Mouse (Mus musculus) E14TG2a.4 (cell line): ENCODE data around the gene Gm45062.

ENCODE experiments used
- H3K27me3 ChIP-seq: 2 replicates; pipeline ENCODE4 v1.6.1; 2014; ENCODE audit warnings: low read length, control low read depth; ENCODE audit not compliant: insufficient read depth
- H3K36me3 ChIP-seq: 2 replicates; pipeline ENCODE4 v1.6.1; 2014; ENCODE audit warnings: low read length, control low read depth; ENCODE audit not compliant: insufficient read depth
- H3K4me1 ChIP-seq: replicated peaks from 2 replicates; pipeline ENCODE4 v1.6.1; 2014; ENCODE audit warnings: low read depth, low read length, control low read depth
- H3K4me3 ChIP-seq: replicated peaks from 2 replicates; pipeline ENCODE4 v1.5.1; 2014; ENCODE audit warnings: mild to moderate bottlenecking, low read length
- H3K9me3 ChIP-seq: 2 replicates; pipeline ENCODE4 v1.6.1; 2014; ENCODE audit warnings: low read length, control low read depth
- CTCF ChIP-seq: conservative IDR thresholded peaks from 2 replicates; pipeline ENCODE4 v1.5.1; 2014; ENCODE audit warnings: low read length
- NANOG ChIP-seq: IDR thresholded peaks from 2 replicates; pipeline ENCODE4 v1.6.1; 2014; ENCODE audit warnings: borderline replicate concordance, low read length, mixed read lengths
- POU5F1 ChIP-seq: IDR thresholded peaks from 2 replicates; pipeline ENCODE4 v1.6.1; 2014; ENCODE audit warnings: low read length, borderline replicate concordance

Gm45062 gene

GRCm38 (mm10) chr6:8274387-8275054 is 15.3 kb downstream of the Gm45062 start:
- H3K27me3 ChIP-seq, result no peaks in the 10 kb centered on the region
- no peaks in the 10 kb centered on the region for H3K4me1 ChIP-seq
- H3K36me3 ChIP-seq, result no peaks in the 10 kb centered on the region
- no peak for TF ChIP-seq NANOG
- peak; percentile 49 for TF ChIP-seq CTCF
- no peak for TF ChIP-seq POU5F1
- no peak overlapping the region for H3K4me3 ChIP-seq
- H3K9me3 ChIP-seq, result no peaks in the 10 kb centered on the region

- no peak for TF ChIP-seq NANOG
- no peak for TF ChIP-seq POU5F1
- TF ChIP-seq CTCF, result peak; percentile 37
- H3K9me3 ChIP-seq, result no peaks in the 10 kb centered on the region
- H3K4me1 ChIP-seq, result no peaks in the 10 kb centered on the region
- H3K36me3 ChIP-seq, result no peaks in the 10 kb centered on the region
- no peaks in the 10 kb centered on the region for H3K27me3 ChIP-seq
- H3K4me3 ChIP-seq, result no peak overlapping the region
Measured at GRCm38 (mm10) chr6:8275098-8275497, 15.8 kb downstream of the Gm45062 start.

DNA sequence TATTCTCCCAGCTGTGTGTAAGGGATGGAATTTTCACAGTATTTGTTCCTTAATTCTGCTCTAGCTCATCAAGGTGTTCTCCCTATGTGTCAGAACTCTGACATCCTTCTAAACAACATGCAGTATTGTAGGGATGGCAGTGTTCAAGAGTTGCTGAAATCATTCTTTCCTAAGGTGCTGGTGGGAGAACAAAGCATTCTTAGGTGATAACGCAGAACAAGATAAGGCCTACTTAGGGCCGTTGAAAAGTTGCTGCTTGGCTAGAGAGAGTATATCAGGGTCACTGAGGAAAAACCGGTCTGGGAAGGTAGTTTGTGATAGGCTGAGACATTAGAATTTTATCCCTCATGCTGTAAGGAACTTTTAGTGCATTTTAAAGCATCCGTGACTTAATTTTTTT is 17.2 kb downstream of the Gm45062 start:
- TF ChIP-seq POU5F1 (no peak), NANOG (no peak), CTCF (no peak)
- Histone ChIP-seq H3K27me3 (no peaks in the 10 kb centered on the region), H3K4me3 (no peak overlapping the region), H3K36me3 (no peaks in the 10 kb centered on the region), H3K9me3 (no peaks in the 10 kb centered on the region), H3K4me1 (no peaks in the 10 kb centered on the region)

DNA sequence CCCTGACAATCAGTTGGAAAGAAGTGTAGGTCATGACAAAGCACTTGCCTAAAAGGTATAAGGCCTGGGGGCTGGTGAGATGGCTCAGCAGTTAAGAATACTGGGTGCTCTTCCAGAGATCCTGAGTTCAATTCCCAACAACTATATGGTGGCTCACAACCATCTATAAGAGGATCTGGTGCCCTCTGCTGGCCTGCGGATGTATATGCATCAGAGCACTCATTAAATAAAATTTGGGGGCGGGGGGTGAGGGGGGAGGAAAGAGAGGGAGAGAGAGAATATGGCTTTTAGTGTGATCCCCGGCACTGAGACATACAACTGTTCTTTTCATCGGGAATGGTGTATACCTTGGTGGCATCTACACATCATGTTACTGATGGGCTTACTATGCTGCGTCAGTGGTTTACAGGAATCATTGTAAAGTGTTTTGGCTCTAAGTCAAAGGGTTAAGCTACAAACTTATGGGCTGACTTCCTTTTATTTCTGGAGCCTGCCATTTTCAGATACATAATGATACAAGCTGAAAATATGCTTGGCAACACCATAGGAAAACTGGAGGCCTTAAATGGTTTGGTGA is 19.3 kb downstream of the Gm45062 start:
- Histone ChIP-seq H3K36me3 (no peaks in the 10 kb centered on the region), H3K9me3 (no peaks in the 10 kb centered on the region), H3K4me1 (no peaks in the 10 kb centered on the region), H3K4me3 (no peak overlapping the region), H3K27me3 (no peaks in the 10 kb centered on the region)
- no peak for TF ChIP-seq CTCF
- TF ChIP-seq POU5F1, result no peak
- no peak for TF ChIP-seq NANOG

GRCm38 (mm10) chr6:8283255-8283654 is 24.0 kb downstream of the Gm45062 start:
- TF ChIP-seq NANOG (no peak), CTCF (no peak), POU5F1 (no peak)
- no peak overlapping the region for H3K4me3 ChIP-seq

GRCm38 (mm10) chr6:8285401-8285960 is 26.2 kb downstream of the Gm45062 start:
- TF ChIP-seq NANOG, result no peak
- no peak for TF ChIP-seq CTCF
- no peak for TF ChIP-seq POU5F1
- Histone ChIP-seq H3K9me3 (no peaks in the 10 kb centered on the region), H3K36me3 (no peaks in the 10 kb centered on the region), H3K27me3 (no peaks in the 10 kb centered on the region), H3K4me1 (no peaks in the 10 kb centered on the region), H3K4me3 (no peak overlapping the region)

More at GRCm38 (mm10) chr6:8283255-8283654, 24.0 kb downstream of the Gm45062 start:
- Histone ChIP-seq H3K27me3 (no peaks in the 10 kb centered on the region), H3K9me3 (no peaks in the 10 kb centered on the region), H3K4me1 (no peaks in the 10 kb centered on the region), H3K36me3 (no peaks in the 10 kb centered on the region)

GRCm38 (mm10) chr6:8286146-8286545 is 26.9 kb downstream of the Gm45062 start:
- no peaks in the 10 kb centered on the region for H3K36me3 ChIP-seq
- no peak overlapping the region for H3K4me3 ChIP-seq
- H3K27me3 ChIP-seq, result no peaks in the 10 kb centered on the region
- no peaks in the 10 kb centered on the region for H3K9me3 ChIP-seq
- H3K4me1 ChIP-seq, result no peaks in the 10 kb centered on the region
- TF ChIP-seq NANOG (no peak), CTCF (no peak), POU5F1 (no peak)

DNA sequence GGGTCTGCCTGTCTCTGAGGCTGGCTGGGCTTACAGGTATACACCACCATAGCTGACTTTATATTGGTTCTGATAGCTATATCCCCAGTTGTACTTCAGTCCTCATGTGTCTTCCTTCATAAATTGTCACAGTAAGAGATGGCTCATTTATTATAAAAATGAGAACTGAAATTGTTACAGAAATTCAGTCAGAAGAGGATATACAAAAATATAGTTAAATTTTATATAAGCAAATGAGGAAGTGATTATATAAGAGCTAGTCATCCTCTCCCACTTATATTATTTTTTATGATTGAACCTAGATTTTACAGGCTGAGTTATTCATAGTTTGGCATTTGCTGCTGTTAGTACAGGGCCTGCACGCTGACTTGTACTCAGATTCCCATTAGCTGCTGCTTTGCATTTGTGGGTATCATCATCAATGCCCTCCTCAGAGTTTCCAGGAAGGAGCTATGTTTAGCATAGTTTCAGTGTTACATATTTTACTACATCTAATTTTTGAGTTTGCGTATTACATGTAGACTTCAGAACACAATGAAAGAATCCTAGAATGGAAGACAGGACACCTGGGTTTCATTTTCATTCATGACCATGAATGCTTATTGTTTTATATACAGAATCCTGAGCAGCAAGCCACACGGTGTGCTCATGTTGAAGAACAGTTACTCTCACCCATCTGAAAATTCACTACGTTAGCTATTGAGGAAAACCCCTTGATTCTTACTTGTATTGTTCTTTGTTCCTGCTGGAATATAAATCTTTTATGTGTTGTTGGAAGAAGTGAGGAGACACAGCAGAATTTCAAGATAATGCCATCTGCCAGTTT is 29.7 kb downstream of the Gm45062 start:
- Histone ChIP-seq H3K36me3 (no peaks in the 10 kb centered on the region), H3K27me3 (no peaks in the 10 kb centered on the region), H3K4me3 (no peak overlapping the region), H3K4me1 (no peaks in the 10 kb centered on the region), H3K9me3 (no peaks in the 10 kb centered on the region)
- TF ChIP-seq CTCF (no peak), POU5F1 (no peak), NANOG (no peak)
